Mouse (Mus musculus): ENCODE data around the gene Lmcd1.

The Lmcd1 gene

DNA sequence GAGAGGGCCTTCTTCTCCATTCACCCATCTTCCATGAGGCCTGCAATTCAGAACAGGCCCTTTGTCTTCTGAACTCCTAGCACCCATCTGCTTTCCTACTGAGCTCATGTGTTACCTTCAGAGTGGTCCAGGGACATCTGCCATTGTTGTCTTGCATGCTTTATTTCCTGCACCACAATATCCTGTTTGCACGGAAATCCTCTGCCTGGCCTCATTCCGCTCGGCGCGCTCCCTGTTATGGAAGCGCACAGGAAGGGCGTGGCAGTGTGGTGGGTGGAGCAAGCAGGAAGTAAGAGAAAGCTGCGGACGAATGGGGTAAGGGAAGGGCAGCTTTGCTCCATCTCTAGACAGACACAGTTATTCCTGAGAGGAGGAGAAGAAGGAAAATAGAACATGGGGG, 14.1 kb downstream of the Lmcd1 start:
- DNase-seq (ENCODE audit: low spot score): no peak

DNA sequence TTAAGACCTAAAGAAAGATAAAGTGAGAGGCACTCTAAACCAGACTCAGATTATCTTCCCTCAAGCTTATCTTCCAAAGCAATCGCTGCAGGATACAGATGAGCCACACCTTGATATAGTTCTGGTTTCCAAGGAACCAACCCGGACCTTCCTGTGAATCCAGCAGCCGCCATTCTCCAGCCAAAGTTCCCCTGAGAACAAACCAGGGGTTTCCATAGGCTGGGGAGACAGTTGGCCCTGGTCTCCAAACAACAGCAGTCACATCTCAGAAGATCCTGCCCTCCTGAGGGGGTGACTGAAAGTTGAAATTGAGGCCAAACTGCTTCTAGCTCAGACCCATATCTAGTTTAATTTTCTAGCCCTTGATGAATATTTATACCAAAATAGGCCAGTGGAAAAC, 14.7 kb downstream of the Lmcd1 start:
- DNase-seq (ENCODE audit: low spot score): no peak

DNA sequence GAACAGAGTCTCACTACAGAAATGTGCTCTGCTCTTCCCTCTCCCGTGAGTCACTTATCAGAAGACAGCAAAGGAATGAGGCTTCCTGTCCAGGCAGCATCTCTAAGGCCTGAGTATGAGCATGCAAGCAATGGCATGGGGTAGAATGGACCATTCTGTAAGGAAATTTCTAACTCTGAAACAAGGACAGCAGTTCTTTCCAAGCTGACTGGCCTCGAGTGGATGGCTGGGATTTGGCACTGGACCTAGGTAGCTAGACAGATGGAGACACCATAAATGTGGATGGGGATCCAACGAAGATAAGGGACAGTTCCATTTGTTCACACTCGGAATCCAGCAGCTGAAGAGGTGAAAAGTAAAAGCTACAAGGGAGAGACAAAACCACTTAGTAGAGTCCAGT, 17.6 kb downstream of the Lmcd1 start:
- DNase-seq (ENCODE audit: low spot score): no peak

DNA sequence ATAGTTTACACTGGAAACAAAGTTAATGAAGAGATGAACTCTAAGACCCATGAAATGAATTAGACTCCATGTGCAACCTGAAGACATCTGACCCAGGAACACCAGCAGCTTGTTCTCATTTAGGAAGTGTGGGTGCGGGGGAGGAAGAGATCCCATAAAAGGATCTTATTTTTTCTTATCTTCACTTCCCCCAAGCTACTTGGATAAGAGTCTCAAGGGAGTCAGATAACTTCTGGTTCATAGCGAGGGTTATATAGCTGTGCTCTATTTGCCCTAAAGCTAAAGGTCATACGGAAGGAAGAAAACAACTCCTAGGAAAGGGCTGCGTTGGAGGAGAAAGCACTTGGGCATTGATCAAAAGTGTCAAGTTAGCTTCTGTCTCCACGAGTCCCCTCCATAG, 19.8 kb downstream of the Lmcd1 start:
- no peak for DNase-seq (ENCODE audit: low spot score)

DNA sequence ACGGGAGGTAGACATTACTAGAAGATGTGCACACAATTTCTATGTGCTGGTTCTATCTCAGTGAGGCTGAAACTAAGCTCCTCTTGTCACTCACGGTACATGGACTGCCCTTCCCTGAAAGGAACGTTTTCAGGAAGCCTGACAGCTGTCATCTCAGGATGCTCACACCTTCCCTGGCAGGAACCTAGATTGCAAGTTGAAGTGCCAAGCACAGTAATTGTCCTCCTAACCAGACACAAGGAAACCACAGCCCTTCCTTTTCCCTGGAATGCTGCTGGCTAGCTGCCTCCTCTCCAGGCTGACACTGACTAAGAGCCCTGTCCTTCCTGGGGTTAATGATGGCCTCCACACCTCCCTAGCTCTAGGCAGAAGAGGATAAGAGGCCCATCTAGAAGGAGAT, 21.7 kb downstream of the Lmcd1 start:
- no peak for DNase-seq (ENCODE audit: low spot score)

DNA sequence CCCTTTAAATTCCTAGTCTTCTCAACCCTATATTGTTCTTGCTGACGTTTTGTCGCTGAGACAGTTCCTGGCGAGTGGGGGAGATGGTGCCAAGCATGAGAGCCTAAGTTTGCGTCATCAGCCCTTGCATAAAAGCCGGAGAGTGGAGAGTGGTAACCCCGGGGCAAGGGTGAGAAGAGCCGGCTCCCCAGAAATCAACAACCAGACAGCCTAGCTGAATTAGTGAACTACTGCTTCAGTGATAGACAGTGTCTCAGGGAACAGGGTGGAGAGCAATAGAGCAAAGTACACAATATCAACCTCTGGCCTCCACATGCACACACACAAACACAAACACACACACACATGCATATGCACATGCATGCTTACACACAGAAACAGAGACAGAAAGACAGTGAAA, 26.6 kb downstream of the Lmcd1 start:
- DNase-seq (ENCODE audit: low spot score): no peak

DNA sequence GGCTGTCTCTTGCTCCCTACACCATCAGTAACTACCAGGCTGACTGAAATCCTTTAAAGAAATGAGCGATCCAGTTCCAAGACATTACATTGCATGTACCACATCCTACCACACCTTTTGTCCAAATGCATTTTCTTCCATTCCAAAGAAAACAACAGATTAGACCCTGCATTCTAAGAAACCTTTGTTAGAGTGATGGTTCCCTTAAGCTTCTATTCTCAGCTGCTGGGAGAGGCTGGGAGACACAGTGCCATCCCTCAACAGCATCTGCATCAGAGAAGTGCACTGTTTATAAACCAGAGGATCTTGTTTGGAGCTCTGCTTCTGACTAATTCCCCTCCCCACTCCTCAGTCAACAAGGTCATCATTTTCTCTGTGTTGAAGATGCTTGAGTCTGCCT, 27.1 kb downstream of the Lmcd1 start:
- DNase-seq (ENCODE audit: low spot score): no peak

DNA sequence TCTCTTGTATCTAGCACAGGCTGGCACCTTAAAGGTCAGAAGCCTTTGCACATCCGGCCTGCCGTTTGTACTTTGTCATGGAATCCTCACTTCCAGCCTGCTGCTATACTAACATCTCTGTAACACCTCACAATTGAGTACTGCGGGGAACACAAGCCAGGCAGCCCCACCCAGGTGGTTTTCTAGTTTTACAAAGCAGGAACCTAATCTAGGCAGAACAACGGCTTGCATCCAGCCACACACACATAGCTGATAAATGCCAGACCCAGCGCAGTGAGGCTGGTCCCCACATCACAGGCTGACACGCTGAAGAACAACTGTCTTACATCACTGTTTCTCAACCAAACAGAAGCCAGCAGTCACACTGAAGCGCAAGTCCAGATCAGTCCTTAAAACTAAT, 28.7 kb downstream of the Lmcd1 start:
- peak; percentile 32 for DNase-seq (ENCODE audit: low spot score)

DNA sequence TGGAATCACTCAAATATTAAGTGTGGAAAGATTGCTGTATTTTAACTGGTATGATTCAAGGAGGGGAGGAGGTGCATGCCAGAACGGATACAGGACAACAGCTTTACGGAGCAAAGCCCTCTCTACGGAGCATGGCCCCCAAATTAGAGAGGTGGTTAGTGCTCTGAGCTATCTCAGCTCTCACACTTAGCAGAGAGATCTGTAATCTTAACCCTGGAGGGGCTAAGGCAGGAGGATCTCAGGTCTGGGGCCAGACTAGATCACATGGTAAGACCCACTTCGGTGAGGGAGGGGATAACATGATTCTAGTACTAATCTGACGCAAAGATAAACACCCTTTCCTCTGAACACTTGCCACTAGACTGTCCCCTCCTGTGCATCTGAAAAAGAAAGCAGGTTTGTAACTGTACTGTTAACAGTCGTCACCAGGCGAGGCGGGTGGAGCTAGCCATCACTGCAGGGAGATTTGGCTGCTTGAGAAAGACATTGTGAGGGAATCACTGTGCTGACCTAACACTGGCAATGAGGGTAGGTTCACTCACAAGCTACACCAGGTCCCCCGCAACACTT, 29.3 kb downstream of the Lmcd1 start:
- DNase-seq (ENCODE audit: low spot score): no peak

DNA sequence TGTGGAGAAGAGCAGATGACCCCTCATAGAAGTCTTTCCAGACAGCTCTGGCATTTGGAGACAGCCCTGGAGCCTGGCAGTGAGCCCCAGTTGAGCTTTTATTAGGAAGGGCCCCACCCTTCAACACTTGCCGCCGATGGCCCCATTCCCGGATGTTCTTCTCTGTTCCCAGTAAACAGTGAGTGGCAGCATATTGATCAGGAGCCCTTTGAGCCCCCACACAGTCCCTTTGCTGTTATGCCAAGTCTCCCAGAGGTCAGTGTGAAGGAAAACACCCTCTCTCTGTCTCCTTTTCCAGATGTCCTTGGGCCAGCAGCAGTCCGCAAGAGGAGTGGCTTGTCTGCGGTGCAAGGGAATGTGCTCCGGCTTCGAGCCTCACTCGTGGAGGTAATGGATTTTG, 31.2 kb downstream of the Lmcd1 start:
- no peak for DNase-seq (ENCODE audit: low spot score)

DNA sequence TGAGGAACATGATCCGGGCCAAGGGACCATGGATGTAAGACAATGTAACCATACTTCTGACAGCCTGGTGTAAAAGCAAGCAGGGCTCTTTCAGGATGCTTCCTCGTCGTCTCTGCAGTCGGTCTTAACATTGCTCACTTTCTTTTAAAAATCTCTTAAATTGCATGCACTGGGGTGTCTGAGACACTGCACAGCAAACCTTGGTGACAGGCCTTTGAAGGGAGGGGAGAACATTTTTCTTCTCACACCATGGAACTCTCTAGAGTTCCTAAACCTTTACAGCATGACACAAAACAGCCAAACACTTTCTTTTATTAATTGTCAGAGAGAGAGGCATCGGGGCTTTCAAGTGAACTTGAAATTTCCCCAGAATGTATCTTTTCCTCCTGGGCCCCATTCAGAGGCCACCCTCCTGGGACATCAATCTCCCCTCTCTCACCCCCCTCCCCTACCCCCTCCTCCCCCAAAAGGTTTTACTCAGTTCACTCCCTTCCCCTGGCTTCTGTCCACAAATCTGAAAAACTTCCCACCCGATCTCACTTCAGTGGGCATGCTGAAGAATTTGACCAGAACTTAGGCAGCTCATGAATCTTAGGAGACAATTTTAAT, 35.9 kb downstream of the Lmcd1 start:
- DNase-seq (ENCODE audit: low spot score): no peak

DNA sequence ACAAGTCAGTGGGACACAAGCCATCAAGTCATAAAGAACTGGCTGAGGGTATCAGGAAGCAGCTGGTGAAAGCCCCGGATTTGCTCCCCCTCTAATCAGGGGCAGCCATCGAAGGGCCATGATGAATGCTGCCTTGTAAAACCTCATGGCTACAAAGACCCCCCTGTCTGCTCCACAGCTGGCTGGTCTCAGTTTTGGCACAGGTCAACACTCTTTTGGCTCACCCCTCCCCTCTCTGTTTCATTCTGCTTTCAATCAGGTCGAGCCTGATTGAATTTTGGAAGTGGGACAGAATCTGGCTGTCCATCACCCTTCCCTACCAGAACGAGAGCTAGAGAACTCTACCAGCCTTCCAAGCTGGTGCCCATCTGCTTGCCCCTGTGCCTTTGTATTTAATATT, 37.8 kb downstream of the Lmcd1 start:
- DNase-seq (ENCODE audit: low spot score): no peak

DNA sequence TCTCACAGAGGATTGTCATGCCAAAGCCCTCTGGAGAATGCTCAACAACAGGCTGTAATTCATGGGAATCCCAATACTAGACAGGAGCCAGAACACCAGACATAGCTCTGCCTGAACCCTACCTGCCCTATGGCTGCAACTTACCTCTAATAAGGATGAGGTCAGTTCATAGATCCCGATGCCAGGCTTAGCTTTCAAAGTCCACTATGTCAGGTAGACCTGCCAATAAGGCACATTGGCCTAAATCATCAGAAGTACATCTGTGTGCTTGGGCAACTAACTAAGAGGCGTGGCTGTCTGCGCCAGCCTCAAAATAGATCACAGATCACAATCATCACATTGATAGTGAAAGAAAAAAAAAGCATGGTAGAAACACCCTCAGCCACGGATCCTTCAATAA, 45.9 kb downstream of the Lmcd1 start:
- no peak for DNase-seq (ENCODE audit: low spot score)

DNA sequence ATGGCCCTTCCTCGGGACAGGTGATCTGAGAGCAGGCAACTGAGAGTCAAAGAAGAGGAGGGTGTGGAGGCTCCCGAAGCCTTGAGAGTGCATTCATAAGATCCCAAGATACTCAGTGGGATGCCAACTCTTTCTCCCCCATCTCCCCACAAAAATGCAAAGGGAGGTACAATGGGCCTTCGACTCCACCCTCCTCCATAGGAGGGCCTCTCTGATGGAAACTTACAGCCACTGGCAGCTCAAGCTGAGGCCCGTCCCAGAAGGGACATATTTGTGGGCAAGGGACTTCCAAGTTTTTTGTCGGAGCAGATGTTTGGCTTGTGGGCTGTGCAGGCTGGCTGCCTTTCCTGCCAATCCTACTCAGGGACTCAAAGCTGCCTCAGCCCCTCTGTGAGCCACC, 47.1 kb downstream of the Lmcd1 start:
- no peak for DNase-seq (ENCODE audit: low spot score)

DNA sequence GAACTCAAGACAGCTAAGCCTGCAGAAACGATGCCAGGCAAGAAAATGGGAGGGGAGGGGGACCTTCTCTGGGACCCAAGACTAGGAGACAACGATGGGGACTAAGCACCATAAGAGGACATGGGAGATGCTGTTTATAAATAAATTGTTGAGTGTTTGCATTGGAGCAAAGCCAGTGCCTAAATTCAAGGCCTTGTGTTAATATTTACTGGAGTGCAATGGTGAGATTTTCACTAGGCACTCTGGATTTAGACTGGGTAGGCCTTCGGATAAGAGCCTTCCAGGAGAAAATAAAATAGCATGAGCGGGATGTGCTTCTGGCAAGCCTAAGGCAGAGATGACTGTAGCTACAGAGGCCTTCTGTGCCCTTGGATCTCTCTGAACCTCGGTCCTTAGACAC, 49.4 kb downstream of the Lmcd1 start:
- DNase-seq (ENCODE audit: low spot score): no peak

DNA sequence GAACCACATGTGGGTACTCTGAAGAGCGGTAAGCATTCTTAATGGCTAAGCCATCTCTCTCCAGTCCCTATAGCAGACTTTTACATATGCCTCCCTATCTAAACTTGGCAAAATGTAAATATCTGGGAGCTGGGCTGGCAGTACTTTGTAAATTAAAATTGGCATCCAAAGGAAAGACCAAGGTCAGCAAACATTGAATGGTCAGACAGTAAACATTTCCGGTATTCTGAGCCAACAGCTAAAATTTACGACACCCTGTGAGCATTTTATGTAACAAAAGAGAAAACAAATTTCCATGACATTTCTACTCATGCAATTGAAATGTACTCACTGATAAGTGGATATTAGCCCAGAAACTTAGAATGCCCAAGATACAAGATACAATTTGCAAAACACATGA, 51.7 kb downstream of the Lmcd1 start:
- no peak for DNase-seq (ENCODE audit: low spot score)

DNA sequence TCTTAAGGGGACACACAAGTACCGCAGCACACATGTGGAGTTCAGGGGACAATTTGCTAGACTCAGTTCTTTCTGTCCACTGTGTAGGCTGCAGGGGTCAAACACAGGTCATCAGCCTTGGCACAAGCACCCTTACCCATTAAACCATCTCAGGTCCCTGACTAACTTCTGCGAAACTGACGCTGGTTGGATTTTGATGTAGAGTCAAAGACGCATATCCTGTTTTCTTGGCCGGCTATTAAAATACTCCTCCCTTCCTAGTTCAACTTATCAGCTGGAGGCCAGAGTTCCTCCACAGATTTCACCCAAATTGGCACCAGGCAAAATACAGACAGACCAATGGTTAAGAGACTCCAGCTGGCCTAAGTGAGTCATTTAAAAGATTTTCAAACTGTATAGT, 54.2 kb downstream of the Lmcd1 start:
- no peak for DNase-seq (ENCODE audit: low spot score)

DNA sequence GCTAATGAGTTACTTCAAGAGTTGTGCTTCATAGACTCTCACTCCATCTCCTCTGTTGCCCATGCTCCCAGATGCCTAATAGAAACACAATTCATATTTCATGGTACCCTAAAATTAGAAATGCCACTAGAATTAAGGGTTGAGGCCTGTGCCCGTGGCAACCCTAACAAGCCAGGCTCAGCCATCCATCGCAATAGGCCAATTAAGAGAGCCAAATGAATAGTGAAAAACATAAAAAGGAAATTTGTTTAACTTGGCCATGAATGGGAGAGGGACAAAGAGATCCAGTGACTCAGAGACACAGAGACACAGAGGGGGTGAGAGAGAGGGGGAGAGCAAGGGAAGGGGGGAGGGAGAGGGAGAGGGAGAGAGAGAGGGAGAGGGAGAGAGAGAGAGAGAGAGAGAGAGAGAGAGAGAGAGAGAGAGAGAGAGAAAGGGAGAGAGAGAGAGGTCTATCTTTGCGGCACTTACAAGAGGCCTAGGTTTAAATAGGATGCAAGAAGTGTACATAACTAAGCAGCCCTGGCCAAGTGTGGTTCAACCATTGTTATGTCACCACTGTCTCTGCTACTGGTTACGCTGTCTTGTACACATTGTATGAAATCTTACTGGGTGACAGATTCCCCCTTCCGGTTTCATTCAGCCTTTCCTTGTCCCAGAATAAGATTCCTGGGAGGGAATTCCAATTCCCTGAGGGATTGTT, 57.1 kb downstream of the Lmcd1 start:
- DNase-seq (ENCODE audit: low spot score): no peak

DNA sequence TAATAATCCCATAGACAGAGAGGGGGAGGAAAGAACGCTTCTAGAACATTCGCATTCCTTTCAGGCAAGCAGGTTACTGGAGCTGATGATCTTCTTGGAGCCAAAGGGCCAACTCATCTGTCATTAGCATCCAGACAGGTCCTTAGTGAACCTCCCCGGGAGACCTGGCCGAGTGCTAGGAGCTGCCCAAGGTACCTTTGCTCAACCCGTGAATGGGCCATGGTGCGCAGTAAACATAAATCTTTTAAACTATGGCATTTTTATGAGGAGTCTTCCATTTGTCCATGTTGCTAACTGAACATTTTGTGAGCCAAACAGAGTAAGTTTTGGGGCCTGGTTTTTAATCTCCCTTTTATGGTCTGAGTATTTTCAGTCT, 57.7 kb downstream of the Lmcd1 start:
- no peak for DNase-seq (ENCODE audit: low spot score)

DNA sequence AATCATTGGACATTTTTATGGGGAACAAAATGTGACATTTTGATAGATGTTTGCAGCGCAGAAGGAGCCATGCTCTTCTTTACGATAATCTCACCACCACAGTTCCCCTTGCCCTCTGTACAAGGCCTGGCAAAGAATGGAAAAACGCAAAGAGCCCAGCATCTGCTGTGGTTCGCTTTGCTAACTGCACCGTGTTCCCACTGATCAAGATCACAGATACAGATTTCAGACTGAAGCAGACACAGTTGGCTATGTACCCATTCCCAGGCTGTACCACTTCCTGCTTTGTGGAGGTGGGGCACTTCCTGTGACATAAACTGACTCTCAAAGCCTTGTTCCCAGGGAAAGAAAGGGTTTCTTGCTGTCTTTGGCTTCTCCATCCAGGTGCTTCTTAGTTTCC, 60.4 kb downstream of the Lmcd1 start:
- DNase-seq (ENCODE audit: low spot score): no peak

DNA sequence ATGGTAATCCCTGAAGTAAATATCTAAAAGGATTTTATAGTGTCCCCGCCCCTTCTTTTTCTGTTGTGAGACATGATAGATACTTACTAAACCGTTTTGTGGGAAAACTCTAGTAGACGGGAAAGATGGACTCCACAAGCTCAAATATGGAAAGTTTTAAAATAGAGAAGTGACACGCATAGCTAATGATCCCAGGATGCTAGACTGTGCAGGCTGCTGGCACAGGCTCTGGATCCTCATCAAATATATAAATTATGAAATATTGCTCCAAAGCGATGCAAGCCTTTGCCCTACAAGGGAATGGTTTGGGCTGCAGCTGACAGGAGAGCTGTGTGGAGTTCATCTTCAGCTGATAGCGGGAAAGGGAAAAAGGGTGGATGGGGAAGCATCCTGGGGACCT, 64.1 kb downstream of the Lmcd1 start:
- DNase-seq (ENCODE audit: low spot score): no peak

DNA sequence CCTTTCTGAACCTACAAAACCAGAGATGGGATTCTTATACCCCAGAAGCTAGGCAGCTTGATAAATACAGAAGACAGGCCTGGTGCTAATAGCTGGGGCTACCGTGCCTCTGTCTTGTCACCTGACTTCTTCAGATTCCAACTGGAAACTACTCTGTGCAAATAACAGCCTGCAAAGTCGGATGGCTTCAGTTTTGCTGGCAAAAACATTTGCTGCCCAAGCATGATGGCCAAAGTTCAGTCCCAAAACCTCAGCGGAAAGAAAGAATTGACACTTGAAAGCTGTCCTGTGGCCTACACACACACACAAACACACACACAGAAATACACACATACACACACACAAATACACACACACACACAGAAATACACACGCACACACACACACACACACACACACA, 65.5 kb downstream of the Lmcd1 start:
- DNase-seq (ENCODE audit: low spot score): no peak

DNA sequence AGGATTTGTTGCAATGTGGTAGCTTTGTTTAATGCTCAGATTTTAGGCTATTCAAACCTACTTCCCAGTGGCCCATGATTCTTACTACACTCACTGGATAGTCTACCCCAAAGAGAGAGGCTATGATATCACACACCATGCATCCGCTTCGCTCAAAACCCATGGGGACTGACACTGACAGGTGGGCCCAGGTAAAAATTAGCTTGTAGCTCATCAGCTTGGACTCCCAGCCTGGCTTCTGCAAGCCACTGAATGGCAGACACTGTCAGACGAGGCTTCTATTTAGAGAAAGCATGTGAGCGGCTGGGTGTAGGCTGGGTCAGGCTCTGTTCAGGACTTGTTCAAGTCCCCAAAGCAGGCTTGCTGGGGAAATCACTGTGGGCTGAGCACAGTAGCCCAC, 76.9 kb downstream of the Lmcd1 start:
- no peak for DNase-seq (ENCODE audit: low spot score)

DNA sequence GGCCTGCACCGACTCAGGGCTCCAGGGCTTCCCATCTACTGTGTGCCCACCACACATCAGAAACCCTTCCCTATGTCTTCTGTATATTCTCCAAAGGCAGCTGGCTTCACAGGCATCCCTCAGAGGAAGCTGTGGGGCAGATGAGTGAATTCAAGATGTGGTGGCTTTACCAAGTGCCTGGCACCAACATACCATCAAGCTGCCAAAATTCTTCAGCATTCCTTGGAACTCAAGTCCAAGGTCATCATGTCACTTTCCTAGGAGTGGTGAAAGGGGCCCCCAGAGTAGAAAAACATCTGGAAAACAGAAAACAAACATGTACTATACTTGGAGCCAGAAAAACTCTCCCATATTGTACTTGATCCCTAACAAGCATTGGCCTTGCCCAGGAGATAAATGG, 85.8 kb downstream of the Lmcd1 start:
- no peak for DNase-seq (ENCODE audit: low spot score)

All from embryo, embryonic 10 days (tissue).